Mouse (Mus musculus): ENCODE results near the gene Elmo1. TPM values are rescaled to one million over a fixed set of nuclear protein-coding genes. Genes with fewer than 3 reads are reported as not detected.

Elmo1 gene
- total and polyA plus RNA-seq, 2 experiments from 2014 or later, result 35.2 to 36.4 TPM

DNA sequence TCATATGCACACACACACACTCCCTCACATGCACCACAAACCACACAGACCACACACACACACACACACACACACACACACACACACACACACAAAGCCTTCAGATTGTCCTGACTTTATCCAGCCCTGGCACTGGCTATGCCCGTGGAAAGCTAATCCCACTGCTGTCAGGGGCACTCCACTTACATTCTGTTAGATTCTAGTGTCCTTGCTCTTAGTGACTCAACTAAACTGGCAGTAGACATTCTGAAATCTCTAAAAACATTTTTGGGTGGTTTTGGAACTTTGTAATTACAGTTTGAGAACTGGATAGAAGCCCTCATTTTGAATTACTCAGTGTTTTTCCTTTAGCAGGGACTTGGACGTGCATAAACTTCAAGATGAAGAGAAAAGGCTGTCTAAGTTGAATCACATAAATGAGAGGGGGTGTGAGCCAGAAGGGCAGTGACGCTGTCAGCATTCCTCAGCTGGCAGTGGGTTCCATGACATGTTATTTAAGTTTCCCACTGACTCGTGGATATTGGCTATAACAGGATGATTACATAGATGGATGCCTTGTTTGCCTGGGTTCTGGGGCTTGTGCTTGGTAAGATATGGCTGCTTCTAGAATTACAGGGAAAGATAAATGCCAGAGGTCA lies 127.2 kb downstream of the Elmo1 start:
- ATAC-seq (ENCODE audit: low FRiP score) (no peak), DNase-seq (ENCODE audit: low spot score) (no peak)
- Histone ChIP-seq H3K4me1 (ENCODE audit: insufficient read depth, low read length) (no peaks in the 10 kb centered on the region), H3K27ac (ENCODE audit: low read depth, low read length) (no peak overlapping the region), H3K4me2 (ENCODE audit: low read depth, low read length, poor library complexity, severe bottlenecking) (no peak overlapping the region), H3K9me3 (ENCODE audit: low read length) (no peaks in the 10 kb centered on the region), H3K9ac (replicated peaks; ENCODE audit: low read length, poor library complexity, severe bottlenecking) (no peak overlapping the region), H3K4me3 (ENCODE audit: low read depth, low read length) (no peak overlapping the region), H3K36me3 (ENCODE audit: insufficient read depth, low read length) (no peaks in the 10 kb centered on the region), H3K27me3 (ENCODE audit: insufficient read depth, low read length) (no peaks in the 10 kb centered on the region)
- 66% methylated on average over 4 of the region's 4 CpGs for WGBS
- TF ChIP-seq CTCF (IDR thresholded peaks at IDR 0.05), result no peak

DNA sequence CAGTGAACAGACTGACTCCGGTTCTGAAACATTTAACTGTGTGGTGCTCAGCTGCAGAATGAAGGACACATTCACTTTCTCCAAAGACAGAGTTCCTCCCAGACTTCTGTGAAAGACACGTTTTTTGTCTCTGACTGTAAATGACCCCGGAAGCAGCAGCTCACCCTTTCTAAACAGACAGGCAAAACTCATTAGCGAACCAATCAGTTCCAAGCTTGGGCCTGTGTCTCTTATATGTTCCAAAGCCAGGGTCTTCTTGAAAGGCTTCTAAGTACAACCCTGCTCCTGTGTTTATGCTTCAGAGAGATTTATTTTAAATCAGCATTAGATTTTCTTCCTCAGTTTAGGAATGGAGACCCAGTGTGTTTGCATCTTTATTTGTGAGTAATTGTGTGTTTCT lies 127.7 kb downstream of the Elmo1 start:
- no peak for ATAC-seq (ENCODE audit: low FRiP score)
- Histone ChIP-seq H3K36me3 (ENCODE audit: insufficient read depth, low read length) (no peaks in the 10 kb centered on the region), H3K27ac (ENCODE audit: low read depth, low read length) (no peak overlapping the region), H3K4me2 (ENCODE audit: low read depth, low read length, poor library complexity, severe bottlenecking) (no peak overlapping the region), H3K27me3 (ENCODE audit: insufficient read depth, low read length) (no peaks in the 10 kb centered on the region), H3K9ac (replicated peaks; ENCODE audit: low read length, poor library complexity, severe bottlenecking) (no peak overlapping the region), H3K9me3 (ENCODE audit: low read length) (no peaks in the 10 kb centered on the region), H3K4me1 (ENCODE audit: insufficient read depth, low read length) (no peaks in the 10 kb centered on the region), H3K4me3 (ENCODE audit: low read depth, low read length) (no peak overlapping the region)
- WGBS, result 79% methylated on average over 4 of the region's 4 CpGs
- TF ChIP-seq CTCF (IDR thresholded peaks at IDR 0.05), result no peak
- no peak for DNase-seq (ENCODE audit: low spot score)

DNA sequence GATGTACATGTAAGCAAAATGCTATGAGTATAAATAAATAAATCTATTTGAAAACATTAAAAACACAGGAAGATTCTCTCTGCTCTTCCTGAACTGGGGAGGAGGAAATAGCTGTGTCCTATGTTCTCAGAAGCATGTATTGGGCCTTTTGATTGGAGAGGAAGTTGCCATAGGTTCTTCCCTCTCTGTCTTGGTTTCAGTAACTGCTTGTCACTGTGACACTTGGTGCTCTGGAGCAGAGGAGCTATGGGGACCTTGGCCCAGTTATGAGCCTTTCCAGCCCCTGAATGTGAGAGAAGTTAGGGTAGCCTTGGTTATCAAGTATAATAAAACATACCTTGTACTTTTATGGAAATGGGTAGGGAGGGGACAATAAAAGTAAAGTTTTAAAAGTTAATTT lies 130.0 kb downstream of the Elmo1 start:
- TF ChIP-seq CTCF (IDR thresholded peaks at IDR 0.05), result no peak
- Histone ChIP-seq H3K36me3 (ENCODE audit: insufficient read depth, low read length) (no peaks in the 10 kb centered on the region), H3K4me3 (ENCODE audit: low read depth, low read length) (no peak overlapping the region), H3K27me3 (ENCODE audit: insufficient read depth, low read length) (no peaks in the 10 kb centered on the region), H3K4me2 (ENCODE audit: low read depth, low read length, poor library complexity, severe bottlenecking) (no peak overlapping the region), H3K27ac (ENCODE audit: low read depth, low read length) (no peak overlapping the region), H3K9me3 (ENCODE audit: low read length) (no peaks in the 10 kb centered on the region), H3K4me1 (ENCODE audit: insufficient read depth, low read length) (no peaks in the 10 kb centered on the region), H3K9ac (replicated peaks; ENCODE audit: low read length, poor library complexity, severe bottlenecking) (no peak overlapping the region)
- ATAC-seq (ENCODE audit: low FRiP score), result no peak
- no peak for DNase-seq (ENCODE audit: low spot score)

GRCm38 (mm10) chr13:20227923-20228705 lies 137.7 kb downstream of the Elmo1 start:
- ATAC-seq (ENCODE audit: low FRiP score), result peak; percentile 63; the same call in 1 of the 2 replicates
- no peak for TF ChIP-seq CTCF (IDR thresholded peaks at IDR 0.05)
- Histone ChIP-seq H3K36me3 (ENCODE audit: insufficient read depth, low read length) (no peaks in the 10 kb centered on the region), H3K4me2 (ENCODE audit: low read depth, low read length, poor library complexity, severe bottlenecking) (no peak overlapping the region), H3K9me3 (ENCODE audit: low read length) (no peaks in the 10 kb centered on the region), H3K4me1 (ENCODE audit: insufficient read depth, low read length) (no peaks in the 10 kb centered on the region), H3K4me3 (ENCODE audit: low read depth, low read length) (no peak overlapping the region), H3K27ac (ENCODE audit: low read depth, low read length) (no peak overlapping the region), H3K27me3 (ENCODE audit: insufficient read depth, low read length) (no peaks in the 10 kb centered on the region), H3K9ac (replicated peaks; ENCODE audit: low read length, poor library complexity, severe bottlenecking) (no peak overlapping the region)
- peak; percentile 57 for DNase-seq (ENCODE audit: low spot score)
- 51% methylated on average over 11 of the region's 11 CpGs for WGBS

DNA sequence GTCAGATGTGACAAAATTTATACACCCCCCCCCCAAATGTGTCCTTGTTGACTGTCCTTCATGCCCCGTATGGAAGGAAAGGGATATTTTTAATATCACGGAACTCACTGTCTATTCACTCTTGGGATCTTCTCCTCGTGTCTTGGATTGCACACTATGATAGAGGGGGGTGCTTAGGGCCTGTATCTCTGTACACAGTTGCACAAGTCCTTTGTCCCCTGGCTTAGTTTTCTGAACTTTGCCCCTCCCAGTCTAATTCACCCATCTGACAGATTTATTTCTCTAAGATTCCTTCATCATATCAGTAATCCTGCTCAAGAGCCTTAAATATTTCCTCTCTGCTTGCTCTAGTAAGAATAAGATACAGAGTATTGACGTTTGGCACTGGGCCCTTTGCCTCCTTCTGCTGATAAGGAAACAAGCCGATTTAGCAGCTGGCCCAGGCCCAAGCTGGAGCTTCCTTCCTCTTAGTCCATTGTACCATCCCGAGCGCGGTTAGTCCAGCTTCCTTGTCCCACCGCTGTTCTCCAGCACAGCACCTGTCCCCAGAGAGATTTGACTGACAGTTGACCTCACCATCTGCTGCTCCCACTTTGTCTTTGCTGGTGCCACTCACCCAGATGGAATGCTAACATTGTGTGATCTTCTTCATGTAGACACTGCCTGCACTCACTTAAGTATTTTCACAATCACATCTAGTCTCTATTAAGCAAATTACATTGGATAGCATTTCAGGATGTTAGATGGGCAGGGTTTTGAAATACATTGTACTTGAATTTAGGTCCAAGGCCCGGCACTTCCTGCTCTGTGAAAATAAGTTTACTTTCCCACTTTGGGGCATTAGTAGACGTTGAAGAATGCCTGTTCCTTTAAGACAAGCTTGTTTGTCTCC lies 141.7 kb downstream of the Elmo1 start:
- ATAC-seq (ENCODE audit: low FRiP score) (no peak), DNase-seq (ENCODE audit: low spot score) (peak; percentile 58)
- Histone ChIP-seq H3K9me3 (ENCODE audit: low read length) (no peaks in the 10 kb centered on the region), H3K9ac (replicated peaks; ENCODE audit: low read length, poor library complexity, severe bottlenecking) (no peak overlapping the region), H3K36me3 (ENCODE audit: insufficient read depth, low read length) (no peaks in the 10 kb centered on the region), H3K27ac (ENCODE audit: low read depth, low read length) (no peak overlapping the region), H3K4me2 (ENCODE audit: low read depth, low read length, poor library complexity, severe bottlenecking) (no peak overlapping the region), H3K4me3 (ENCODE audit: low read depth, low read length) (no peak overlapping the region), H3K27me3 (ENCODE audit: insufficient read depth, low read length) (no peaks in the 10 kb centered on the region), H3K4me1 (ENCODE audit: insufficient read depth, low read length) (no peaks in the 10 kb centered on the region)
- WGBS, result 57% methylated on average over 11 of the region's 11 CpGs
- no peak for TF ChIP-seq CTCF (IDR thresholded peaks at IDR 0.05)
